Mouse (Mus musculus) retina, embryonic 14.5 days (tissue): ENCODE measurements around the gene Prkcz.
A peak's percentile ranks its signal among the peaks of the same experiment; 100 is the strongest.

ENCODE experiments used
- DNase-seq: peaks from one replicate; pipeline ENCODE4 v3.0.0-alpha.2; 2015; ENCODE audit warnings: low spot score

Prkcz gene

DNA sequence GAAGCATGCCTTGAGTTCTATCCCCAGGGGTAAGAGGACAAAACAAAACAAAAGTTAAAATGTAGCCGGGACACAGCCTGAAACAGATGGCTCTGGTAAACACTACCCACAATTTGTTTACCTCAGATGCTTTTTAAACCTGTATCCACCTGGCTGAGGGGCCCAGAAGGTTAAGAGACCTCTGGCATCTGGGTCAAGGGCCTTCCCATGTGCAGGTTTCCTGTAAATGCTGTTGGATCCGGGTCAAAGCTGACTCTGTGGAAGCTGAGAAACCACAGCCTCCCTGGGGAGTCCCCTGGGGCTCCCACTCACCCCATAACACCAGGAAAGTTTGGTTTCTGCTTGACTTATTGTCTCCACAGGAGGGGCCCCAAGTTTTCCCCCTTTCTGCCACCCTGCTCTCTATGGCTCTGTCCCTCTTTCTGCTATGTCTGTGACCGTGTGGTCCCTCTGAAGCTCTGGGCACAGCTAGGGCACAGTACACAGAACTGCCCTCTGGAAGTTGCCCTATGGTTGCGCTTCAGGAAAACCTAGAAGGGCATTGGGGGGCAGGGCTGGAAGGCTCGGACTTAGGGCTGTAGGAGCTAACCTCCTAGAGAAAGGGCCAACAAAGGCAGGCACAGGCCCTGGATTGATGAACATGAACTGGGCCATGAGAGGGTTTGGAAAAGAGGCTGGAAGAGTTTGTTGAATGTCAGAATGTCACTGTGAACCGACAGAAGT is 115.2 kb downstream of the Prkcz start:
- DNase-seq = no peak

DNA sequence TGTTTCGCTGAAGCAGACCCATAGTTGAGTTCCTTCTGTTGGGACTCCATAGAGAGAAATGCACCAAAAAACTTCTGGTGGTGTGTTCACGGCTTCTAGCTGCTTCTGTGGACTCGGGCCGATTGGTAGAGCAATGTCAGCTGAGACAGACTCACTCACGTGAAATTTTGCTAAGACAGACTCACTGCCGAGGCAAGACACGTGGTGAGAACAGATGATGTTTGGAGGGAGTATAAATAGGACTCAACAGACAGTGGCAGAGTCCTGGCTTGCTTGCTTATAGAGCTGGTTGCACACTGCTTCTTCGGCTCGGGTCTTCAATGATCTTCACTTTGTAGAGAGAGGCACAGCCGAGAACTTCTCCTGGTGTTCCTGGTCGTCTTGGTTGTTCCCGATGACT is 117.9 kb downstream of the Prkcz start:
- DNase-seq = no peak

DNA sequence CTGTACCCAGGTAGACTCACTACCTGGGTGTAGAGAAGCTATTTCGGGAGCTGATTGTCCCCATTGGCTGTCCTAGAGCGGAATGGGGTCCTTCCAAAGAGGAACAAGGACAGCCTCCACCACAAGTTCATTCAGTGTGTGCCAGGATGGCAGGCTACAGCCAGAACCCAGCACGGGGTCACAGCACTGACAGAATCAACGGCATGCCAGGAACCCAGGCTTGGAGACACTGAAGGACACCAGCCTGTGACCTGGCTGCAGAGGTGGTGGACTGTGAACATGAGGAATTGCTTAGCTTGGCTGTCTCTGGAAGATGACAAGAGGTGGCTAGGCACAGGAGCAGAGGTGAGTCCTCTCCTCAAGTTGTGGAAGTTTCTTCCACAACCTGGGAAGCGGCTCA is 118.9 kb downstream of the Prkcz start:
- no peak for DNase-seq

DNA sequence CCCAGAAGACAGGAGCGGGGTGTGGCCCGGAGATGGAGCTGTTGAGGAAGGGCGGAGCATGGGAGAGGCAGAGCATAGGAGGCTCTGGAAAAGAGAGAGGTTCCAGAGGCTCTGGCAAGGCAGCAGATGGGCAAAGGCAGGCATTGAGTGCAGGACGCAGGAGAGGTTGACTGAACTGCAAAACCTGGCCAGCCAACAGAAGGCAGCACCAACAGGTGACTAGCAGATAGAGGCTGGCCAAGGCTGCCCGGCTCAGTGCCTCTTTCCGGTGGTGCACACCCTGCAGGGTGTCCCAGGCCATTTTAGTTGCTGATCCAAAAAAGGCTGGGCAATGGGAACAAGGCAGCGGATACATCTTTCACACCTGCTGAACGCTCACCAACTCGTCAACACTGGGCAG is 119.4 kb downstream of the Prkcz start:
- no peak for DNase-seq

DNA sequence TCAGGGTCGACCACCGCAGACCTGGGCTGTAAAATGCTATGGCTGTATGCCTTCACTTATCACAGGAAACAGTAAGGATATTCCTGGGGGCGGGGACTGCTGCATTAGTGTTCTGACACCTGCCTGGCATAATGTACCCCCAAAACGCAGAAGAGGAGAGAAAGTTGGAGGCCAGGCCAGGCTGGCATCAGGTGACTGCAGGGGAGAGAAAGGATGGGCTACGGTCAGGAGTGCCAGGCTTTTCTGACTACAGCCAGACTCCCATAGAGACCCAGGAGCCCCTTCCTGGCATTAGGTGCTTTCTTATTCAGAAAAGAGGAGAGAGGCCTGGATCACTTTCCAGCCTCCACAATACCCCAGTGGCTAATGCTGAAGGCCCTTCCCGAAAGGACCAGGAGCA is 121.7 kb downstream of the Prkcz start:
- DNase-seq = no peak

GRCm38 (mm10) chr4:155238276-155238675 is 122.9 kb downstream of the Prkcz start:
- no peak for DNase-seq

DNA sequence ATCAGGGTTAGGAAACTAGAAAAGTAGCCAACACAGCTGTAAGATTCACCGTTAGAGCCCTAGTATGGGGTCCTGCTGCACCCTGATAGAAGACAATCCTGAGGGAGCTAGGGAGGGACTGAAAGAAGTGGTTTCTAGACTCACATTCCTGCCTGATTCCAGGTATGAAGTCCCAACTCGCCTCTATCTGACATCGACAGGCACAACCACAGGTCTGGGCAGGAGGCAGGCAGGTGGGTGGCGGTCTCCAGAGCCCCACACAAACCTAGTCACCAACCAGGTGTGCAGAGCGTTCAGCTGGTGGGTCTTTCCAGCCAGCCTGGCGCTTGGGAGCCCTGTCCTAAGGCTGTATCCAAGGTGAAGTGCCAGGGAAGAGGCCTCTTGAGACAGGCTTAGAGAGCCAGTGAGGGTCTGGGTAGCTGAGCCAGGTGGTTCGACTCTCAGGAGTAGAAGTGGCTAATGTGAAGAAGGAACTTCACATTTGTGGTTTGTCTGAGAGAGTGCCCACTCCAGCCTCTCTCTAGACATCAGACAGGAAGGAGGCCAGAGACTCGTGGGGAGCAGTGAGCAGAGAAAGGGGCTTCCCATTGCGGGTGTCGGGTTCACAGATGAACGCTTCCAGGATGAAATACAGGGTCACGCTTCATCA is 124.3 kb downstream of the Prkcz start:
- DNase-seq = no peak

DNA sequence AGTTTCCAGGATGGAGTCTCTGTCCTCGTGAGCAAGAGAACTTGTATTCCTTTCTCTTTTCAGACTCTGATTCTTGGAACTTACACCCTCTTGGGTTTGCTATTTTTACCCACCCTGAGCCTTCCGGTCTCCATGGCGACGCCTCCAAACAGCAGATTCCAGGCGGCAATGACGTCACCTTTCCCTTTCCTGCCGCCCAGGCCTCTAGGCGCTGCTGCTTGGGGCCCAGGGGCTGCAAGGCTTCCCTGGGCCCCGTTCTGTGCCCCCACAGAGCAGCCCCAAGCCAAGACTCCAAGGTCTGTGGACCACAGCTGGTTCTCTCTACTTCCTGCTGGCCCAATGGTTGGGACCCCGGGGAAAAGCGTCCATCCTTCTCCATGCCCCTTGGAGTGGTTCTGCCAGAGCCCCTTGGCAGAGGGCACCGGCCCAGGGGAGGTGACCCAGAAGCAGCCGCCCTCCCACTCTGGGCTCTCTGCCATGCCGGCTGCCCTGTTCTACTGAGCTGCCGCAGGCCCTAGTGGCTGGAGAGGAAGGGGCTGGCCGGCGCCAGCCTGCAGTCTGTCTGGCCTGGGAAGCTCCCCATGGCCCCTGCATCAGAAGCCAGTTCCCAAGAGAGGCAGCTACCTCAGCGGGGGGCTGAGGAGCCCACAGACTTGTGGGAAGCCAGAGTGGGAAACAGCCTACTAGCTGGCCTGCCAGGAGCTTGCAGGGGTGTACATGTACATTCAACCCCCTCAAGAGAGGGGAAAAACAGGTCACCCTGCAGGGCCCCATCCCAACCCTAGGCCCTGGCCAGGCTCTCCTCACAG is 125.6 kb downstream of the Prkcz start:
- DNase-seq = peak; percentile 76

DNA sequence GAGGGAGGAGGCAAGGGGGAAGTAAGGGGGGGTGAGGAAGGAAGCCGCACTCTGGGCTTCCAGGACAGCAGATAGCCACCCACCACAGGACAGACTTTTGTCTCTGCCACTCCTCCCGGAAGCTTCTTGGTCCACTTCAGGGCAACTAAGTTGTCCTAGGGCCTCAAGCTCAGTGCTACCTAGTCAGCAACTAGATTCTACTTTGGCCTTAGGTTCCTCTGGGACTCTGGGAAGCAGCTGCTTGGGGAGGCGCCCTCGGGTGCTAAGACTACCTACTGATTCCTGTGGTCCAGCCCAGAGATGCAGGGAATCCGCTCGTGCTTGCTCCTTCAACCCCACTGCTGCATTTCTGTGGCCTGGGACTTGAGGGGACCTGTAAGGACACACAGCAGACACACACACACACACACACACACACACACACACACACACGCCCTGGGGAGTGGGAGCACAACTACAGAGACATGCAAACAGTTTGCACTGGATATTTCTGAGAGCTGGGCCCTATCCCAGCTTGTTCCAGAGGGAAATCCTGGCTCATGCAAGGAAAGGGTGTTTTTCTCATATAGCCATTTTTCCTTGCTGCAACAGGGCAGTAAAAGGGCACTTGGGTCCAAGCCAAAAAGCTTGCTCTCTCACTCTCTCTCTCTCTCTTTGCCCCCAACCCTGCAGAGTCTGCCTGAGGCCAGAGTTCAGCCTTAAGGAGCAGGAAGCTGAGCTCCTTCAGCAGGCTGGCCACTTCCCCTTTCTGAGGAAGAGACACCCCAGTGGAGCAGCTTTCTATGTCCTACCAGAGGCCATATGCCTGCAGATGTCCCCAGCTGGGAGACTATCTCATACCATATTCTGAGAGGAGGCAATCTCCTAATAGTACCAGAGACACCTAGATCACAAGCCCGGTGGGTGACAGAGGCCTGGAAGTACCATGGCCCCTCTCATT is 126.5 kb downstream of the Prkcz start:
- DNase-seq = no peak

DNA sequence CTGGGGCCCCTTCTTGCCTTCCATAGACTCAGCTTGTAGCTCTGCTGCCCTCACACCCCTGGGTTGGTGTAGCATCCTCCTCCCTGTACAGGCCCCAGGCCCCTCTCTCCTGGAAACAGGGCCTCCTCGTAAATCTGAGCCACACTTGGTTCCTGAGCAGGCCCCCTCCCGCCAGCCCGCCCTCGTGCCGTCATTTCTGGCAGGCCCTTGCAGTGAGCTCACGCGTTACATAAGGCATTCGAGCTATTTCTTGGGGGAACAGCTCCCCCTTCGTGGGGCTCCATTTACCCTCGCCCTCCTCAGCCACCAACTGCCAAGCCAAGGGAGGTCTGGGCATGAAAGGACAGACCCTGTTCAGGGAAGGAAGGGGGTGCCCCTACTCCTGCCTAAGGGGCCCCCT is 127.3 kb downstream of the Prkcz start:
- no peak for DNase-seq

GRCm38 (mm10) chr4:155228461-155228860 is 132.7 kb downstream of the Prkcz start:
- DNase-seq = no peak

DNA sequence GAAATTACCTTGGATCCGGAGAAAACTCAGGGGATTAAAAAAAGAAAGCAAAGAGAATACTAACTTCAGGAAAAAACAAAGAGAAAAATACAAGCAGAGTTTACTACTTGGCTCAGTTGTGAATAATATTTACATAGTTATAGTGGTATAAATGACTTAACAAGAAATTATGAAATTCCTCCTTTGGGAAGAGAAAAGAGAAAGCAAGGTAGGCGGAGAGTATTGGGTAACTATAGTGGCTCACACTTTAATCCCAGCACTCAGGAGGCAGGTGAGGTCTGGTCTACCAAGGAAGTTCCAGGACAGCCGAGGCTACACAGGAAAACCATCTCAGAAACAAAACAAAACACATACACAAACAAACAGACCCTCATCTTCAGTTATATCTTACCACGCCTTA is 133.2 kb downstream of the Prkcz start:
- DNase-seq = no peak

GRCm38 (mm10) chr4:155225918-155226317 is 135.2 kb downstream of the Prkcz start:
- DNase-seq = no peak

DNA sequence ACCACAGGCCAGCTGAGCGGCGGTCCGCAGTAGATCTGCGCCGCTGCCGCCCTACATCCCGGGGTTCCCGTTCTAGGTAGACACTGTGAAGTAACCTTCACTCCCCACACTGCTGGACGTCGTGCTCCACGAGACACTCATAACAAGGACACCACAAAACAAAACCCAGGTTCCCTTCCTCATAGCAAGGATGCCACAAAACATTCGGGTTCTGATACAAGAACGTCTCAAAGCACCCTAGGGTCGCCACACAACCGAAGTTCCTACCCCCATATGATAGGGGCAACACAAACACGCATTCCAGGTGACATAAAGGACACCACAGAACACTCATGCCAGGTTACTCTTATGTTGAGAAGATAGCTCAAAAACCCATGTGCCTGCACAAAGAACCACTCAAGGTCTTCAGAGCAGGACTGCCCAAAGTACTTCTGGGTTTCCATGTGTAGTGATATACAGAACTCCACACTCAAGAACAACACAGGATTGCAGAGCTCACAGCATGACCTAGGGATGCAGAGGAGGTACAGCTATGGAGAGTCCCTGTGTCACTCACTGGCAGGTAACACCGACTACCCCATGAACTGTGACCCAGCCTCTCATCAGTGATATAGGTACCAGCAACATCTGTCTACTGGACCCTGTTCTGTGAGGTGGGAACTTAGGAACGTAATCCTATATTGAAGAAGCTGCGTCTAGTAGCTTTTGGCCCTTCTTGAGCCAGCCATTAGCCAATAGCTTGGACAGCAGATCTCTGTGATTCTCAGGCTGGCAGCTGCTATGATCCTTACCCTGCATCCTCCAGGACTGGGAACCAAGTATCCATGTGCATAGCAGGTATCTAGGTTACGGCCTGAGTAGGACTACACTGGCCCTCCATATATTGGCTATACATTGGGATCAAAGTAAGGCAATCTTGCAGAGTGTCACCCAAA is 137.3 kb downstream of the Prkcz start:
- DNase-seq = no peak

- peak; percentile 99 for DNase-seq
These were observed 138.1 kb downstream of the Prkcz start for GRCm38 (mm10) chr4:155222841-155223593.

GRCm38 (mm10) chr4:155222552-155222840 is 138.7 kb downstream of the Prkcz start, which contains the start of gene Ski:
Ski (minus strand) TSS chr4:155222592.
- no peak for DNase-seq

GRCm38 (mm10) chr4:155221599-155222551 is 139.3 kb downstream of the Prkcz start:
- peak; percentile 53 for DNase-seq

DNA sequence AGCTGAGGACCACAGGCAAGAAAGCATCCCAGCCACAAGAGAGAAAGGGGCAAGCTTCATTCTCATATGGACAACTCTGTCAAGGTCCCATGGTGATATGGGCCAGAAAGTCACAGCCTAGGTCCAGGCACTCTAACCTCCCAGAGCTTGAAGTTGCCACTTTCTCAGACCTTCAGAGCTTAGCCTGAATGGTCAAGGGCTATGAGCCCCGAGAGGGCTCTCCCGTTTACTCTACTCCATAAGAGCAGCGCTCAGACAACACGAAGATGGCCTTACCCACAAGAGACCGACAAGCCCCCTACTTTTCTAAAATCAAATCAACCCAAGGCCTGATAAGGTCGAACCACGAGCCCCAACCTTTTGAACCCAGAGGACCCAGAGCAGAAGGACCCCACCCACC is 140.1 kb downstream of the Prkcz start:
- peak; percentile 11 for DNase-seq
